Mouse (Mus musculus) T-helper 2 cell (primary cell): ENCODE measurements around the gene Olfr716.
"Not testable (repeated sequence)": the region's sequence is repeated elsewhere in the genome, so short reads cannot be mapped to it uniquely, and the experiment has no call there.

ENCODE experiments used
- in situ Hi-C: fragments of 300-600 bp; cut with MboI, MseI; formaldehyde crosslinking; loops from one replicate; pipeline ENCODE4 v1.15.1; 2025; ENCODE audit warnings: high pct_unique_total_duplicates

Gene Olfr716

GRCm38 (mm10) chr7:107138027-107138426 lies at the start of gene Olfr716:
Gene Olfr716 (plus strand): TSS chr7:107138327.
- in situ Hi-C loops = not testable (repeated sequence)

DNA sequence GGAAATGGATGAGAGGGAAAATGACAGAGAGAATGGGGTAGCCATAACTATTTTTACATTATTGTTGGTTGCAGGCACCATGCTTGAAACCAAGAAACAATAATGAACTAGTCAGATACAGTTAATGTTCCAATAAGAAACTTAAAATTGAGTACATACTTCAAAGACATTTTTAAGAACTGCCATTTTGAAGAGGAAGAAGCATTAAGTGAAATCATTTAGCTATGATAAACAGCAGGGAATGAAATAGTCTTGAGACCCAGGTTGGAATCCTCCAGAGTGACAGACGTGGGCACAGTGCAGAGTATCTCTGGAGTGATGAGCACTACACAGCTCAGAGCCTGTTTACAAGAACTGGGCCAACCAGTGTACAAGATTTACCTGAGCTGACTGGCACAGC lies 45.2 kb upstream of the Olfr716 start, which contains the start of gene Olfr17:
Olfr17 (plus strand) TSS at position 301 of the 400 bp plus-strand sequence.
- in situ Hi-C loops = no loop called here

DNA sequence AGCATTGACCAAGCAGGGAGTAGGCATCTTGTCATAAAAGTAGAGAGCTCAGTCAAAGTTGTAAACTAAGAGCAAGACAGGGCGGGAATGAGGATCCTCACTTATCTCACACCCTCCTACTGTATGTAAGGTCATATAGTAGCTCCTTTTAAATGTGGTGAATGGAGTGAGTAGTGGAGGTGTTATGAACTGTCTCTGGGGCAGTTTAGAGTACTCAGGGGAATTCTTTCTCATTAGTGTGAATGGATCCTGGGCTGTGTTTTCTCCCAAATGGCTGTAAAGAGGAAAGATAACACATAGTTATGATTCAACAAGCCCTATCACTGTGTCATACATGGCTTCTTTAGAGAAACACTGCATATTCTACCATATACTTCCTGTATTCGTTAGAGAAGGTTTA lies 27.9 kb upstream of the Olfr716 start, which contains the start of gene Olfr715b:
Olfr715b (minus strand) TSS at position 101 of the 400 bp plus-strand sequence.
- in situ Hi-C loops = not testable (repeated sequence)

- in situ Hi-C loops = not testable (repeated sequence)
These were observed 7.1 kb upstream of the Olfr716 start, which contains the start of gene Olfr715 for GRCm38 (mm10) chr7:107130983-107131382. Gene Olfr715 (minus strand): TSS chr7:107131083.

DNA sequence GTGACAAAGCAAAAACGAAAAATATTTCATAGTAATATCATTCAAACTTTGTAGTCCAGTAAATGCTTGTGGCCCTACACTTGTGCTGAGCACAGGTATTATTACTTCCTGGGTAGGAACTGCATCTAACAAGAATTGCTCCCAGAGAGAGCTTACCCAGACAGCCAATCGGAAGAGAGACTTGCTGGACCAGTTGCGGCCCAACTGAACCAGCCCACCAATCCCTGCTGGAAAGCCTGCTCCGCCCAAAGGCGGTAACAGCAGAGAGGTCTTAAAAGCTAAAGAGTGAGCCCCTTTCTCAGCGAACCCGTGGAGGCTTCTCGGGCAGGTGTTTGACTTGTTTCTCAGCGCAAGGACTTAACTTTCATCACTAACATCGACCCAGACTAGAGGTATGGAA lies 28.6 kb downstream of the Olfr716 start, which contains the start of gene Nlrp14:
Nlrp14 (plus strand) TSS at position 301 of the 400 bp plus-strand sequence.
- in situ Hi-C loops = no loop called here

DNA sequence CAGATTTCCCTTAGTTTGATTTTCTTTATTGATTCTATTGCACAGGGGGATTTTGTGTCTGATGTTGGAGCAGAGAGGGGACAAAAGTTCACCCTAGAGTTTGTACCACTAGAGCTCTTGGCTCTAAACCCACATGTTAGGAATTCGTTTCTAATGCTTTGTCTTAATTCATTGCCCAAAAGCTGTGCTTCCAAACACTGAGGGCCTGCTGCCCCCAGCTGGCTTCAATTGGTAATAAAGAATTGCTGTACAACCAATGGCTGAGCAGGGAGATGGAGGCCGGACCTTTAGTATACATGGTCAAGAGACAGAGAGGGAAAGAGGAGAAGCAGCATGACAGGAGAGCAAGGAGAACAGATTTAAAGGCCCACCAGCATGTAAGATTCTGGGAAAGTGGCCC lies 42.3 kb downstream of the Olfr716 start:
- in situ Hi-C loops = loop anchor here (10.0 kb wide), 1 partner anchor 1756 kb away; the partner anchor contains the start of gene Cckbr
